Mouse (Mus musculus): ENCODE data around the gene Syne2. TPM values are rescaled to one million over a fixed set of nuclear protein-coding genes. Genes with fewer than 3 reads are reported as not detected.

The Syne2 gene
- total RNA-seq, 1 experiment from 2014 or later = 63.1 TPM

- no peak for DNase-seq
Measured at GRCm38 (mm10) chr12:76047921-76048320, 230.0 kb downstream of the Syne2 start.

- no peak for DNase-seq
Measured at GRCm38 (mm10) chr12:76048672-76049071, 230.7 kb downstream of the Syne2 start.

GRCm38 (mm10) chr12:76049343-76049742, 231.4 kb downstream of the Syne2 start:
- DNase-seq = no peak

GRCm38 (mm10) chr12:76051879-76052278, 233.9 kb downstream of the Syne2 start:
- DNase-seq = no peak

- no peak for DNase-seq
Measured at GRCm38 (mm10) chr12:76054653-76055052, 236.7 kb downstream of the Syne2 start.

GRCm38 (mm10) chr12:76063001-76063400, 245.1 kb downstream of the Syne2 start:
- DNase-seq = no peak

- no peak for DNase-seq
Measured at GRCm38 (mm10) chr12:76070386-76070785, 252.5 kb downstream of the Syne2 start.

GRCm38 (mm10) chr12:76071935-76072849, 254.3 kb downstream of the Syne2 start:
- no peak for DNase-seq

- DNase-seq = no peak
Measured at GRCm38 (mm10) chr12:76073066-76073826, 255.3 kb downstream of the Syne2 start.

GRCm38 (mm10) chr12:76073981-76074380, 256.0 kb downstream of the Syne2 start:
- no peak for DNase-seq

GRCm38 (mm10) chr12:76080876-76081556, 263.1 kb downstream of the Syne2 start:
- DNase-seq = peak; percentile 31

GRCm38 (mm10) chr12:76081557-76082211, 263.8 kb downstream of the Syne2 start:
- DNase-seq = peak; percentile 48

- no peak for DNase-seq
Measured at GRCm38 (mm10) chr12:76085066-76085465, 267.1 kb downstream of the Syne2 start.

GRCm38 (mm10) chr12:76085956-76086905, 268.3 kb downstream of the Syne2 start:
- no peak for DNase-seq

GRCm38 (mm10) chr12:76087025-76087424, 269.1 kb downstream of the Syne2 start:
- DNase-seq = no peak

GRCm38 (mm10) chr12:76092789-76093466, 275.0 kb downstream of the Syne2 start:
- no peak for DNase-seq

GRCm38 (mm10) chr12:76093613-76094588, 276.0 kb downstream of the Syne2 start:
- no peak for DNase-seq

- DNase-seq = no peak
Measured at GRCm38 (mm10) chr12:76095117-76096035, 277.4 kb downstream of the Syne2 start.

Measured in adrenal gland, postnatal 14 days (tissue).